Mouse (Mus musculus) frontal cortex, postnatal 25 days (tissue): ENCODE measurements around the gene Creb3.

ENCODE experiments used
- DNase-seq, 2 experiments: peaks; one replicate each; pipeline ENCODE4 v3.0.0; 2022; ENCODE audit warnings: low spot score in 2 of 2

Creb3 gene

DNA sequence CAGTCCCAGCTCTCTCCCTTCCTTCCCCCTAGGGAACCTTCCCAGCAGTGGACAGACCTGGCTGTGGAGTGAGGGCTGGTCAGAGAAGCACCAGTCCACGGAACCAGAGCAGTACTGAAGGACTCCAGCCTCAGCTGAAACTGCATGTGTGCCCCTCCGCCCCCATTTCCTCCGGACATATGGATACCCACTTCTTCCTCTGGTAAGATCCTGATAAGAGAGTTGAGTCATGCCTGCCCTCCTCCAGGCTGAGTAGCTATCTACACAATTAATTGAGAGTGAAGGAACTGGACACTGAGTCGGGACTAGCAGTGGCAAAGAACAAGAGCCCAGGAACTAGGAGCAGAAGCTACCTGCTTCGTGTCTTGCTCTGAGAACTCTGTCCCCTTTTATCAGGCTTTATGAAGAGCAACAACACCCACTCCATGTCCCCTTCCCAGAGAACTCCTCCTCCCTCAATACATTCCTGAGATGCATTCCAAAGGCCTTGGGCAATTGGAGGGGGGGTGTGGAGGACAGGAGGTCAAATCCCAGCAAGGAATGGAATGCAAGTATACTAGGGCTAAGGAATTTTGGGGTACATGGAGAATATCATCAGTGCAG, 4.0 kb upstream of the Creb3 start:
- no peak for DNase-seq

DNA sequence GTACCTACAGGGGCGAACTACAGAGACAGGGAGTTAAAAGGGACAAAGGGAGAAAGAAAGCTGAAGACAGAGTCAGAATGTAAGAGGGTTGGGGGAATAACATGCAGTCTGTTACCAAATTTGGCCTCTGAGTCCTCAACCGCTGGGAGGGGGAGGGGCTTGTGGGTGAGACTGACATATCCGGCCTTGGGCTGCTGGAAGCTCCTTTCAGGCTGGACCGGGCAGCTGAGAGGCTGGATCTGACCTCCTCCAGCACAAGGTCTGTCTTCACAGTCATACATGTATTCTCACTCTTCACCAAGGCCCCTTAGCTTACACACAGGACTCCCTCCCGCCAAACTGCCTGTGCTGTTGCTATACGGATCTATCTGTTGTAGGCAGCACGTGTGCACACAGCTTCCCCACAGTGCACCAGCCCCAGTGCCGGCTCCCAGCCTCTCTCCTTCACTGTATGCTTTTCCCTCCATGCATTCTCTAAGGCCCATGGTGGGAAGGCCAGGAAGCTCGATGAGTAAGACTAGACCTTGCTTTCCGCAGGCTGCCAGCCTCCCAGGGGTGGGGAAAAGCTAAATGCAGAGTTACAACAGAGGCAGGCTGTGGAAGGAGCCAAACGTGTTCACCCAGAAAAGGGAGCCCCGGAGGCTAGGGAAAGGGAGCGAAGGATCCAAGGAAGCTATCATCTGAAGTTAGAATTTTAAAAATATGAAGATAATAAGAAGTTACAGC, 3.3 kb upstream of the Creb3 start:
- no peak for DNase-seq

DNA sequence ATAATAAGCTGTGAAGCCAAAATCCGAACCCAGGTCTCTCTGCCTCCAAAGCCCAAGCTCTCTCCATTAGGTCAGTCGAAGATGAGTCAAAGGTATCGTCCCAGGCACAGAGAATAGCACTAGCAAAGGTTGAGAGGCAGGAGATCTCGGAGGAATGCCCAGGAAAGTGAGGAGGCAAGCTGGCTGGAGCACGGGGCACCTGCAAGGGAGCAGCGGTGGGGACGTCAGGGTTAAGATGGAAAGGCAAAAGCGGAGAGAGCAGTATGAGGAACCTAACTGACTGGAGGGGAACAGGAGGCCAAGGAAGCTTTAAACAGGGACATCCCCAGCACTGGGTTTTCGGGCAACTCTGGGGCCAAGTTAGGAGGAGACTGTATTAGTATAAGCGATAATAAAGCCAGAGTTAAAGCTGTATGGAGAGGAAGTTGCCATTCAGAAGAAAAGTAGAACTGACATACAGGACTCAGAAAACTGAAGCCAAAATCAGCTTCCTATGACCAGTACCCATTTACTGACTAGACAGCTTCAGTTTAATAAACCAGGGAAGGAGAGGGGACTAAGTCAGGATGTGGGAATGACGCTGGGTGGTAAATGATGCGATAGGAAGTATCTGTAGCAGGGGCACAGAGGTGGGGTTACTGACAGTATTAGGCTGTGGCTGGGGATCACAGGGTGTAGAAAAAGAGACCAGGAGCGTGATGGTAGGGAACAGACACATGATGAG, 2.5 kb upstream of the Creb3 start:
- no peak for DNase-seq

- DNase-seq, result no peak
Observed at GRCm38 (mm10) chr4:43560243-43560611, 1.9 kb upstream of the Creb3 start.

DNA sequence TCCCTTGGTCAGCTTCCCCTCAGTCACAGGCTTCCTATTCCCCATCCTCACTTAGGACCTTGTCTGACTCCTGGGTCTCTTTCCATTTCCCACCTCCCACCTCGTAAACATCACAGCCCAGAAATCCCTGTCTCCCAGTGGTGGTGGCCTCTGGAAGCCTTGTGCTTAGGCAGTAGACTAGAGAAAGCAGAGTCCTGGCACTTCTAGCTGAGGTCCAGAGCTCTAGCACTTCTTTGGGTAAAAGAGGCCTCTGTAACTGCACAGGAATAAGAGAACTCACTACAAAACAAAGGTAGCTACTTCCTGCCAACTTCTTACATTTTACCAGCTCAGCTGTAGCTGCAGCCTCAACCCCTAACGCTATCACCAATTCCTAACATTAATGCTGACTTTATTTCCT, 1.2 kb upstream of the Creb3 start:
- DNase-seq, result no peak

GRCm38 (mm10) chr4:43561436-43561996, 616 bp upstream of the Creb3 start:
- DNase-seq, result no peak

DNA sequence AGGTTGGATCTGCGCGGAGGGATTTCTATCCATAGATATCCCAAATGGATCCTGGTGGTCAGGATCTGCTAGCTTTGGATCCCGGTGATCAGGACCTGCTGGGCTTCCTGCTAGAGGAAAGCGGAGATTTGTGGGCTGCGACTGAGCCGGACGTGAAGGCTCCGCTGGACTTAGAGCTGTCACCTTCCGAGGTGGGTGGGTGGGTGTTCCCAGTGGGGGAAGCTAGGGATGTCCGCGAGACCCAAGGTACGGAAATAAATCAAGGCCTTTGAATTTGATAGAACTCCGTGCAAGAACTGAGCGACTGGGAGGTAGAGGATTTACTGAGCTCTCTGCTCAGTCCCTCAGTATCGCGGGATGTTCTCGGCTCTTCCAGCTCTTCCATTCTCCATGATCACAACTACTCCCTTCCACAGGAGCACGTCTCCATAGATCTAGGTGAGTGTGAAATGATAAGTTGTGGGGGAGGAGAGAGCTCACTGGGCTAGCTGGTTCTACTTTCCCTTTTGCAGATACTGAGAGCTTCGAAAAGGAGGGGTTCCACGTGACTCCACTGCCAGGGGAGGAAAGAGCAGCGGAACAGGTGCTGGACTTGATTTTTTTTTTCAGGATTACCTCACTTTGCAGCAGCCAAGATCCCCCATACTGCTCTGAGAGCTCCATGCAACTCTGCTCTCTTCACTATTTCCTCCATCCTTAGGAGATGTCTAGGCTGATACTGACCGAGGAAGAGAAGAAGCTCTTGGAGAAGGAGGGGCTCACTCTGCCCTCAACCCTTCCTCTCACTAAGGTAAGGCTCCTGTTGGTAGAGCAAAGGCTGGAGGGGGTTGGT, 853 bp downstream of the Creb3 start:
- DNase-seq, result no peak

DNA sequence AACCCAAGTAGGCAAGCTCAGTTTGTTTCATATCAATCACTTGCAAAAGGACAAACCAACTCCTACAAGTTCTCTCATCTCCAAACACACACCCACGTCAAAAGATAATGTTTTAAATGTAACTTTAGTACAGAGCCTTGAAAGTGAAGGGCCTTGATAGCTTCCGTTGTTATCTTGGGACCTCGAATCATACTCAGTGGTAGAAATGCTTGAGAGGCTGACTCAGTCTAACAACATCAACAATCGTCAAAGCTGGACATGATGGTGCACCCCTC, 1.4 kb downstream of the Creb3 start:
- DNase-seq, result no peak

DNA sequence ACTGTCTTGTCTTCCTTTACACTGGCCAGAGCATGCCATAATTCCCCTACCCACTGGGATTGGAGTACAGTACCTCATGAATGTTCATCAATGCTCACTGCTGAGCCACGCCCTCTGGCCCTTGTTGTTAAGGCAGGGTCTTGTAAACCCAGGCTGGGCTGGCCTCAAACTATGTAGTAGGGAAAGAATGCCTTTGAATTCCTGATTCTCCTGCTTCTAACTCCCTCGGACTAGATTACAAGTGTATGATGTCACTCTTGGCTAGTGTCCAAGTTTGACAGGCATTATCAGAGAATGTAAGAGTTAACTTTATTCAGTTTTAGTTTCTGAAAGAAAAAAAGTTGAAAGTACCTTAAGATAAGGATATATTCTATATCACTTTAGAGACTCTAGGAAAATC, 2.1 kb downstream of the Creb3 start:
- DNase-seq, result no peak

- DNase-seq, result no peak
Observed at GRCm38 (mm10) chr4:43567140-43567539, 5.0 kb downstream of the Creb3 start.

- no peak for DNase-seq
Observed at GRCm38 (mm10) chr4:43571395-43572045, 9.4 kb downstream of the Creb3 start.

- no peak for DNase-seq
Observed at GRCm38 (mm10) chr4:43573561-43573960, 11.4 kb downstream of the Creb3 start.

- no peak for DNase-seq
Observed at GRCm38 (mm10) chr4:43575356-43575755, 13.2 kb downstream of the Creb3 start.

DNA sequence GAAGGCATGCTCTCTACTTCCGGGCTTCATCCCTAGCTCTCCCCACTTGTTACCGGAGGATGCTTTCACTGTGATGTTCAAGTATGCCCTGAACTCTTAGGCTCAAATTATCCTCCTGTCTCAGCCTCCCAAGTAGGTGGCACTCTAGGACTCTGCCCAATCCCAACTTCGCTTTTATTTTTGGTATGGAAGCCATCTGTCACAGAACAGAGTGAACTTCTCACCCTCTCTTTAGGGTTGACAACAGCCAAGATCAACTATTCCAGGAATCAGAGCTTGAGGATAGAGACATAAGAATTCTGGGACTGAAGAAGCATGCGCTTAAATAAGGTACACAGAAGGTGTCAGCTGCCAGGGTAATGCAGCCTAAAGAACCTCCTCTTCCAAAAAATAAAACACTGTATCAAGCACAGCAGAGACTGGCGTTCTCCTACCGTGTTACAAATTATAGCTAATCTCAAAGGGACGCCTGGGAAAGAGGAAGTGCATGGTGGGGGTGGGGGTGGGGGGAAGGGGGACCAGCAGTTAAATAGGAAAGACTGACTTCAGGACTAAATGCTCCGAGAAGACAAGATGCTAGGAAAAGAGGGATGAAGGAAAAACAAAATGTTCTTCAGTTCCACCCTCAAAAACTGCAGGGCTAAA, 15.2 kb downstream of the Creb3 start:
- no peak for DNase-seq

- DNase-seq, result peak; percentile 73 to 78
Observed at GRCm38 (mm10) chr4:43578376-43579204, 16.5 kb downstream of the Creb3 start, which contains the start of the genes Rgp1 and Gba2. Gene Rgp1, plus strand, starts transcription at chr4:43578715. Gene Gba2, minus strand, starts transcription at chr4:43578873.

DNA sequence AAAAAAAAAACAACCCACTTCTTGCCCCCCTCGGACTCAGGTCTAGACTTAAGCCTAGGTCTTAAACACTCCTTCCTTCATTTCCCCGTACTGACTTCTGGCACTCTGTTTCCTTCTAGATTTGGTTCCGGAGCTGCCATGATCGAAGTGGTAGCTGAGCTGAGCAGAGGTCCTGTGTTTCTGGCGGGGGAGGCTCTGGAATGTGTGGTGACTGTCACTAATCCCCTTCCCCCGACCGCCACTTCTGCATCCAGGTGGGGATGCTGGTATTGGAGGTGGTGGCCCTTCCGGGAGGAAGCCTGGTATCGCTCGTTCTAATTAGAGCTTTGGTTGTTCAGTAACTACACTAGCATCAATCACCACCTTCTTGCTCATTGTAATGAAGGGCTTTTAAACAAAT, 17.1 kb downstream of the Creb3 start:
- DNase-seq, result no peak

GRCm38 (mm10) chr4:43579731-43580130, 17.6 kb downstream of the Creb3 start:
- DNase-seq, result no peak

GRCm38 (mm10) chr4:43580721-43581120, 18.6 kb downstream of the Creb3 start:
- no peak for DNase-seq

- DNase-seq, result no peak
Observed at GRCm38 (mm10) chr4:43581381-43581780, 19.2 kb downstream of the Creb3 start.

GRCm38 (mm10) chr4:43582241-43582640, 20.1 kb downstream of the Creb3 start:
- DNase-seq, result no peak
